Mouse (Mus musculus) liver, embryonic 14.5 days (tissue): ENCODE results near the gene Xdh.

Experiments used
- CTCF ChIP-seq: IDR thresholded peaks from 2 replicates; pipeline ENCODE4 v1.5.1; 2016; ENCODE audit warnings: antibody characterized with exemption, low read depth, control low read depth
- EP300 ChIP-seq: IDR thresholded peaks from 2 replicates; pipeline ENCODE4 v1.6.1; 2016; ENCODE audit warnings: antibody characterized with exemption, low read depth

DNA sequence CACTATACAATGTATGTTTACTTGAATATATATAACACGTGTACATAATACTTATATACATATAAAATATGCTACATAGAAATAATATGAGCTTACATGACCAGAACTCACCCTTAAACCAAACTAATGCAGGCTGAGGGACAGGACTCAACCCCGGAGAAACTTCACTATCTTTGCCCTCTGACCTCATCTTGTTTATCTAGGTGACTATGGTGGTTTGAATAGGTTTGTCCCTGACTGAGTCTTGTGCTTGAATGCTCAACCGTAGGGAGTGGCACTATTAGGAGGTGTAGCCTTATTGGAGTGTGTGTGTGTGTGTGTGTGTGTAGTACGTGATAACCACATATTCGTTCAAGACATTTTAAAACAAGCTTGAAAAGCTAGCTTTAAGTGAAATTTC, 55.6 kb downstream of the Xdh start:
- TF ChIP-seq CTCF (no peak), EP300 (no peak)
